Mouse (Mus musculus): Measurements from ENCODE around the gene Psmb2.

Gene Psmb2

DNA sequence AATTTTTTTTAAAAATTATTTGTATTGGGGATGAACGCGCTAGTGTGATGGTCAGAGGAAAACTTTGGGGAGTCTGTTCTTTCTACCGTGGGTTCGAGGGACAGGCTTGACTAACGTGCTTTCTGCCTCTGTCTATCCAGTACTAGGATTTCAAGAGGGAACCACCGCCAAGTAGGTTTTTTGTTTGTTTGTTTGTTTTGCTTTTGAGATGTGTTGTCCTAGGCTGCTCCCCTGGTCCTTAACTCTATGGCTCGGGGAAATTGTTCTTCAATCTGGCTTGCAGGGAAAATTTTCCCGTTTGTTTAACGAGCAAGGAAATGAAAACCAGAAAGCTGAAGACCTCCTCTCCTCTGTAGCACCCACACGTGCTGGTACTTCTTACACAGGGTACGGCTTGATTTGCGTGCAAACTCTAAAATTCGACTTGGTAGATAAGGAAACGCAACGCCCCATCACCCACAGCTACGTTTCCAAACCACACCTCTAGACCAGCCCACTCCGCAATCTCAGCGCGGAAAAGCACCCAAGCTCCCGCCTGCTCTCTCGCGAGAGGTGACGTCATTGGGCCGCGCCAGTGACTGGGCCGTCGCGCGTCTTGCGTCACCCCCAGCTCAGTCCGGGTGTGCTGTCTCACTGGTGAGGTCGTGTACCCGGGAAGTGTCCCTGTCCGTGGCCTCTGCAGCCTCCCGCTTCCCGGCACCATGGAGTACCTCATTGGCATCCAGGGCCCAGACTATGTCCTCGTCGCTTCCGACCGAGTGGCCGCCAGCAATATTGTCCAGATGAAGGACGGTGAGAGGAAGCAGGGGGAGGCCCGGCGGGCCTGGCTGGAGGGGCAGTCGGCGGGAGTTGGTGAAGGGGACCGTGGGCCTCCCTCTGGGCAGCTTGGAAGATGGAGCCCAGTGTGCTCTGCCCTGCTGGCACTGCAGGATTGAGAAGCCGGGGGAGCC lies at the start of gene Psmb2:
Psmb2 (plus strand) TSS at position 577 of the 950 bp plus-strand sequence.
- DNase-seq (ENCODE audit: low spot score), result peak; percentile 98

DNA sequence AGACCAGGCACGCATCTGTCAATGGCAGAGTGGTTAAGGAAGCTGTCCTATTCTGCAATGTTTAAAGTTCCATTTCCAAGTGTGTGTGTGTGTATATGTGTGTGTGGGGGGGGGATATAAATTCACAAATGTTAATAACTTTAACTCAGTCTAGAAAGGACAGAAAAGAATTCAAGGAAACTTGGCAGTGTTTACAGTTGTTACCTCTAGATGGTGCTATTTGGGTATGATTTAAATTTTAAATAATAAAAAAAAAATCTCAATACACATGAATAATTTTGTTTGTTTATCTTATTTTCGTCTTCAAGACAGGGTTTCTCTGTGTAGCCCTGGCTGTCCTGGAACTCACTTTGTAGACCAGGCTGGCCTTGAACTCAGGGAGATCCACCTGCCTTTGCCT lies 45.5 kb upstream of the Psmb2 start:
- no peak for DNase-seq (ENCODE audit: low spot score)

DNA sequence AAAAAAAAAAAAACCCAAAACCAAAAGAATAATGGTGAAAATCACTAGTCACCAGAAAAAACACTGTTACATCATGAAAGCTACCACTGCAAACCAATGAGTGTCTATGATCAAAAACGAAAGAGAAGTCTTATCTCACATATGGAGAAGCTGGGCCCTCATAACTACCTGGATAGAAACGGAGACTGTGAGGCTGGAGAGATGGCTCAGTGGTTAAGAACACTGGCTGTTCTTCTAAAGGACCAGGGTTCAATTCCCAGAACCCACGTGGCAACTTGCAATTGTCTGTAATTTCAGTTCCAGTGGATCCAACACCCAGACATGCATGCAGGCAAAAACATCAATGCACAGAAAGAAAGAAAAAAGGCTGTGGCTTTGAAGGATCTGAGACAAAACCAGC lies 44.8 kb upstream of the Psmb2 start:
- DNase-seq (ENCODE audit: low spot score), result no peak

DNA sequence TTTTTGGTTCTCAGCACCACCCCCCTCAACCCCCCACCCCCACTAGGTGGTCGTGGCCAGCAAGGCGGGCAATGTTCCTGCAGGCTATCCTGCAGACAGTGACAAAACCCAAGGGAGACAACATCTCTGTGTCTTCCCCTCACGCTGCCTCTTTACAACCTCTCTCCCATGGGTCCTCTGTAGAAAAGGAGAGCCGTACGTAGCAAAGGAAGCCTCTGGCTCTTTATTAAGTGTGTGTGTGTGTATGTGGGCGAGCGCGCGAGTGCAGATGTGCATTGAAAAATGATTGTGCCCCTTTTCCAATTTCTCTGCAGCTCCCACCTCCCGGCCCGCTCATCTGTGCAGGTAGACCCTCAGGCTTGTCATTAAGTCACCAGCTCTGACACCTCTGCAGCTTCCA lies 41.1 kb upstream of the Psmb2 start:
- DNase-seq (ENCODE audit: low spot score), result no peak

DNA sequence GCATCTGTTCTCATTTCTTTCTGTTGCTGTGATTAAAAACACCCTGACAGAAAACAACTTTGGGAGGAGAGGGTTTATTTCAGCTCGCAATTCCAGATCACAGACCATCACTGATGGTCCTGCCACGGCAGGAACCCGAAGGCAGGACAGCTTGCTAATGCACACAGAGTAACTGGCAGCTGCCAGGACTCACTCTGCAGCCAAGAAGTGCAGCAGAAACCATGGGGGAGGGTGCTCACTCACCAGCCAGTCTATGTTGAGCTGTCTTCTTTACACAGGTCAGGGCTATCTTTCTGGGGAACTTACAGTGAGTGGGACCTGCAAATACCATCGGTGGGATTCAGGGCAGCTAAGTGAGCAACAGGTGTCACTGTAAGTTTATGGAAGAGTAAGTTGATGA lies 40.0 kb upstream of the Psmb2 start:
- no peak for DNase-seq (ENCODE audit: low spot score)

DNA sequence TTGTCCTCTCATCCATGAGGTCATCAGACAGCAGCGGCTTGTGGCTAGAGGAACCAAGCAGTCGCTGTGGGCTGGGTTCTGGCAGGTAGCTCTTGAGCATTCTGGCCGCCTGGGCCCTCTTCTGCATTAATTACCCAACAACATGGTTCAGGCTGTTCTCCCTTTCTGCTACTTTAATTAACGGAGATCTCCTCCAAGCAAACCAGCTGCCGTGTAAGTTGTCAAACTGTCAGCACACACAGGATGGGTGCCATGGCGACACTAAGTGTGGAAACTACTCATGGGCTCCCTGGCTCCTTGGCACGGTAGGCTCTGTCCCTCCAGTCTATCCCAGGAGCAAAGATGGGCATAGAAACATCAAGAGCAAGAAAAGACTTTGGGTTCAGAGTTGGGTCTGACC lies 38.1 kb upstream of the Psmb2 start:
- no peak for DNase-seq (ENCODE audit: low spot score)

- DNase-seq (ENCODE audit: low spot score), result no peak
Measured at GRCm38 (mm10) chr4:126641901-126642300, 35.5 kb upstream of the Psmb2 start.

GRCm38 (mm10) chr4:126643815-126644214 lies 33.6 kb upstream of the Psmb2 start:
- DNase-seq (ENCODE audit: low spot score), result no peak

- DNase-seq (ENCODE audit: low spot score), result no peak
Measured at GRCm38 (mm10) chr4:126644333-126644963, 33.0 kb upstream of the Psmb2 start.

DNA sequence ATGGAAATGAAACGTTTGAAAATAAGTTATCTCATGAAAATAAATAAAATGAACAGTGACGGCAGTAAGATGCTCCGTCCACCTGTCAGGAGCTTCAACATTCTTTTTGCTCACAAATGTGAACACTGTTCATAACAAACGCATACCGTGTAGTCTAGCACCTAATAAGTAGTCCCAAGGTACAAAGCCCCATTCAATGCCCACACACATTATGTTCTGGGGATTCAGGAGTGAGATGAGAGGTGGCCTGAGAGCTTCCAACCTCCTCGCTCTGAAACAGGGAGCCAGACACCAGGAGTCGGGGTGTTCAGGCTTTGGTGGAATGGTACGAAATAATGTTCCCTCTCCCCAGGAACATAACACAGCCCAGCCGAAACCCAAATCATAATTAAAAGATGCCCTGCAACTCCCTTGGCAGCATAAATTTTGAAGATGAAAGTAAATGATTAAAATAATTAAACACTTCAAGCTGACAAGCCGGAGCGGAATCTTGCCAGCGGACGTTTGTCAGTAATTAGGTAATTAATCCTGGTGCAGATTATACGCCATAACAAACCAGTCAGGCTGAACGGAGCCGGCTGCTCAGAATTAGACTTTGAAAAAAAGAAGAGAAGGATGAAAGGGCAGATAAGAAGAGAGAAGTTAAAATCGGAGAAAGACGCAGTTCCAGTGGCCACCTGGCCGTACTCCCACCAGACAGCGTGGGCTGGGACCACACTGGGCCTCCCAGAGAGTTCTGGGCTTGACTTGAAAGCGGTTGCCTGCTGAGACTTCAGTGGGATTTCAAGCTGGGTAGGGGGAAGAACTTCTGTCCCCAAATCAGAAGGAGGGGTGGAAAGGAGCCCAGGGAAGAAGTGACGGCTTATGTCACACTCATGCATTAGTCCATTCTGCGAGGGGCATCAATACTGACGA lies 29.2 kb upstream of the Psmb2 start:
- no peak for DNase-seq (ENCODE audit: low spot score)

DNA sequence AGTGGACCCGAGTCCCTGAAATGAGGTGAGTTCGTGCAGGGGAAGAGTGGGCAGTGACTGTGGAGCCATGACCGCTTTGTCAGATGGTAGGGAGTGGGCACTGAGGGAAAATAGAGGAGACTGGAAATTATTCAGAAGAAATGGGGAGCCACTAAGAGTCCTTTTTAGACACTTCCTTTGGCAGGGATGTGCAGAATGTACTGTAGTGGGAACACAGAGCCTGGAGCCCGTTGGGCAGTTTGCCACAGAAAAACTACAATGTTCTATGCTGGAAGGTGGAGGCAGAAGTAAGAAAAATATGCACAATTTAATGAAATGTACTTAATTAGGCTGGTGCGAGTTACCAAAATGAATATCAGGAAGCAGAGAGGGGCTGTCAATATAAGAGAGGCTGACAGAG lies 24.3 kb upstream of the Psmb2 start:
- no peak for DNase-seq (ENCODE audit: low spot score)

- DNase-seq (ENCODE audit: low spot score), result no peak
Measured at GRCm38 (mm10) chr4:126655356-126655755, 22.1 kb upstream of the Psmb2 start.

DNA sequence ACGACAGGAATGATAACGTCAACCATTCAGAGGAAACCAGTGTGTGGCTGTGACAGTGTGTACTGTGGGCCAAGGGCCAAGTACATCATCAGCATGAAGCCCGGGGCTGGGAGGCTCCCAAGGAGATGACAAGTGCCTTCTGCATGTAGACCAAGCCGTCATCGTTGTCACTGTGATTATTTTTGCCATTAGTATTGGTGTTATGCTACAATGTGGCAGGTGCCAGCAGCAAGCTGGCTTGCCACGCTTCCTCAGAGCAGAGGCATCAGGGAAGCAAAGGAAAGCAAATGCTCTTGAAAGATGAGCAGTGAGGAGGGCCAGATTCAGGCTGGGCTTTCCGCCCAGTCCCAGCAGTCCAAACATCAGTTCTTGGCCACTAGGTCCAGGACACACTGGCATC lies 16.2 kb upstream of the Psmb2 start:
- DNase-seq (ENCODE audit: low spot score), result no peak

DNA sequence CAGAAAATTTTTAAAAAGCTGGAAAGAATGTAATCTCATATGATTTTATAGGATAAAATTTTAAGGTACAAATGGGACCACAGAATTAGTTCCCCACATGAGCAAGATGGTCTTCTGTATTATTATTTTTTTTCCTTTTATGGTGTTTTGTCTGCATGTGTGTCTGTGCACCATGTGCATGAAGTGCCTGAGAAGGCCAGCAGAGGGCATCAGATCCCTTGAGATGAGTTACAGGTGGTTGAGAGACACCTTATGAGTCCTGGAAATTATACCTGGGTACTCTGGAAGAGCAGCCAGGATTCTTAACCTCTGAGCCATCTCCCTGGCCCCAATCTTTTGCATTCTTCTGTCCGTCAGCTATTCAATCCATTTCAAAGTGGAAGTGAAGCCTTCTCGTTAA lies 10.4 kb upstream of the Psmb2 start:
- DNase-seq (ENCODE audit: low spot score), result no peak

GRCm38 (mm10) chr4:126682298-126682697 lies 4.9 kb downstream of the Psmb2 start:
- no peak for DNase-seq (ENCODE audit: low spot score)

GRCm38 (mm10) chr4:126683084-126683483 lies 5.7 kb downstream of the Psmb2 start:
- no peak for DNase-seq (ENCODE audit: low spot score)

DNA sequence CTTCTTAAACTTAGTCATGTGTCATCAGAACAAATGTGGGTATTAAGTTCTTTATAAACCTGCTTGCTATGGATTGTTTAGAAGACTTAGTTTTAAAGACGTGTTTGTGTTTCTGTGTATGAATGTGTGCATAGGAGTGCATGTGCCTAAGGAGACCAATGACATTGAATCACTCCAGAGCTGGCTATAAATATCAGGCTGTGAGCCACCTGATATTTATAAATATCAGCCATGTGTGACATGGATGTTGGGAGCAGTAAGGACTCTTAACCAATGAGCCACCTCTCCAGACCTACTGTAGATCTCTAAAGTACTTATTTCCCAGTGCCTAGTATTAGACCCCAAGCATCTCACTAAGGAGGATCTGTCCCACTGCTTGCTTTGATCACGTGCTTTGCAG lies 12.0 kb downstream of the Psmb2 start:
- DNase-seq (ENCODE audit: low spot score), result no peak

DNA sequence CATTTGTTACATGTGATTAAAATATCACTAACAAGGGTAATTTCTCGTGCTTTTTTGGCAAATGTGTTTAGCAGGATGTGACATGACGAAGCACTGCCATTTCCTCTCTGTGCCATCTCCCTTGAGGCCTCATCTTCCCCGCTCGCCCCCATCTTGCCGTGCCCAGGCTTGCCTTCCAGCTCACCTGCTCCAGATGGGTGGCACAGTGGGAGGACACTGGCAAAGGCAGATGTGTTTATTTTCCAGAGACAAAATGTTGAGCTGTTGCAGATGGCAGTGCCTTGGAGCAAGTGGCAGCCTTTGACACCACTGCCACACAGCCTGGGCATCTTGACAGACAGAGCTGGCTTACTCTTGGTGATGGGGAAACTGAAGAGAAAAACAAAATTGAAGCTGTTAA lies 15.6 kb downstream of the Psmb2 start:
- no peak for DNase-seq (ENCODE audit: low spot score)

GRCm38 (mm10) chr4:126696908-126697307 lies 19.5 kb downstream of the Psmb2 start:
- DNase-seq (ENCODE audit: low spot score), result no peak

DNA sequence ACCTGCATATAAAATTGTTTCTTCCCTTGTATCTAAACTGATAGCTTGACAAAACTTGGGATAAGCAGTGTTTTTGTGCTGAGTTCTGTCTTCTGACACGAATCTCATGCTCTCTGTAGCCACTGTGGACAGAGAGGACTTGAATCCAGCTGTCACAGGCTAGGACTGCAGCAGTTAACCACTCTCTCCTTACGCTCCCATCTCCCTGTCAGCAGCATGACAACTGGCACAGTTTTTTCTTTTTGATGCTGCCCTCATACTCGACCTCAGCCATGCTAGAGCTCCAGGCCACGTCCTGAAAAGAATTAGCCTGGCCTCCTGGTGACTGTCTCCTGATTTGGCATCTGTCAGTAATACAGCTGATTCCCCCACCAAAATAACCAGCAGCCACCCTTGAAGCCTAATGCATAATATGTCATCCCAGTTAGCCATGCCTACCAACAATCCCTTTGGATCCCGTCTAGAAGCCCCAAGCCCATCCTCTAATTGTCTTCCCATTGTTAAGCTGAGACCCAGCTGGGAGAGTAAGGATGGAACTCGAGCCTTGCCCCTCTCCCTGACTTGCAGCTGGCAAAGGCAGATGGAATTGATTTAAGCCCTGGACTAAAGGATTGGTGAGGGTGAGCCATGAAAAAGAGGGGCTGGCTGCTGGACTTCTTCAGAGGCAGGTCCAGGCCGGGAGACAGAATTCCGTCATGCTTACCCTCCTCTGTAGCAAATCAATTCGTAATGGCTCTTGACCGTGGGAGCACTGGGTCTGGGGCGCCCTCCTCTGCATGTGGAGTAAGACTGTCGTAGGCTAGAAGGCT lies 29.4 kb downstream of the Psmb2 start:
- no peak for DNase-seq (ENCODE audit: low spot score)

DNA sequence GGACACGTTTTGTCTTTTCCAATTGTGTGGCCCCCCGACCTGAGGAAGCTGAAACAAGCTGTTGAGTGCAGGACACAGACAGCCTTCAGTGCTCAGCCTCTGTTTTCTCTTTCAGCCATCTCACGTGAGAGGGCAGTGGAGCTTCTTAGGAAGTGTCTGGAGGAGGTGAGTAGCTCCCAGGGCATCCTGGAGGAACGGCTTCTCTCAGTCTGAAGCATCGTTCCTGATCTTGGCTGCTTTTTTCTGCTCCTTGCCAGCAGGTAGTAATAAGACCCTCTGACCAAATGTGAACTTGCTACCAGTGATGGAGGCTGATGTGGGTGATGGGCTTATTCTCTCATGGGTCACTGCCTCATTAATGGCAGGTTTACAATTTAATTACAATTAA lies 30.0 kb downstream of the Psmb2 start:
- no peak for DNase-seq (ENCODE audit: low spot score)

GRCm38 (mm10) chr4:126732111-126732510 lies 54.7 kb downstream of the Psmb2 start:
- no peak for DNase-seq (ENCODE audit: low spot score)
